Mouse (Mus musculus): Measurements from ENCODE around the gene Ugt1a1. TPM values are rescaled to one million over a fixed set of nuclear protein-coding genes. Genes with fewer than 3 reads are reported as not detected.
A peak's percentile ranks its signal among the peaks of the same experiment; 100 is the strongest.

Ugt1a1 gene
- polyA plus RNA-seq, 1 experiment from 2014 or later, result not detected

- Histone ChIP-seq H3K4me2 (no peak overlapping the region), H3K4me1 (ENCODE audit: insufficient read depth) (no peaks in the 10 kb centered on the region), H3K27me3 (ENCODE audit: insufficient read depth, low read length) (no peaks in the 10 kb centered on the region), H3K9ac (no peak overlapping the region), H3K27ac (ENCODE audit: low read depth) (no peak overlapping the region), H3K9me3 (ENCODE audit: low read depth, low read length) (peaks cover 62% of the 10 kb centered on the region), H3K36me3 (ENCODE audit: insufficient read depth) (no peaks in the 10 kb centered on the region), H3K4me3 (ENCODE audit: low read depth, low read length) (no peak overlapping the region)
- DNase-seq (peak; percentile 6), ATAC-seq (ENCODE audit: insufficient read depth) (no peak)
- 75% methylated on average over 2 of the region's 2 CpGs for WGBS
- no peak for TF ChIP-seq CTCF (IDR thresholded peaks at IDR 0.05; ENCODE audit: low read depth)
These were observed 2.2 kb downstream of the Ugt1a1 start for GRCm38 (mm10) chr1:88213766-88214461.

- 77% methylated on average over 2 of the region's 2 CpGs for WGBS
- H3K9me3 ChIP-seq (ENCODE audit: low read depth, low read length), result peaks cover 62% of the 10 kb centered on the region
- no peak for ATAC-seq (ENCODE audit: insufficient read depth)
These were observed 2.7 kb downstream of the Ugt1a1 start for GRCm38 (mm10) chr1:88214462-88214952.

GRCm38 (mm10) chr1:88215466-88216380 lies 4.0 kb downstream of the Ugt1a1 start:
- Histone ChIP-seq H3K9ac (no peak overlapping the region), H3K36me3 (ENCODE audit: insufficient read depth) (no peaks in the 10 kb centered on the region), H3K4me2 (no peak overlapping the region), H3K4me3 (ENCODE audit: low read depth, low read length) (no peak overlapping the region), H3K4me1 (ENCODE audit: insufficient read depth) (no peaks in the 10 kb centered on the region), H3K9me3 (ENCODE audit: low read depth, low read length) (peaks cover 62% of the 10 kb centered on the region), H3K27me3 (ENCODE audit: insufficient read depth, low read length) (no peaks in the 10 kb centered on the region), H3K27ac (ENCODE audit: low read depth) (no peak overlapping the region)
- ATAC-seq (ENCODE audit: insufficient read depth), result 0 out of 2 replicates have a peak, but pooled peaks have one; percentile 11
- TF ChIP-seq CTCF (IDR thresholded peaks at IDR 0.05; ENCODE audit: low read depth), result no peak
- WGBS, result 68% methylated on average over 10 of the region's 10 CpGs
- peak; percentile 13 for DNase-seq

More at GRCm38 (mm10) chr1:88214462-88214952, 2.7 kb downstream of the Ugt1a1 start:
- TF ChIP-seq CTCF (IDR thresholded peaks at IDR 0.05; ENCODE audit: low read depth), result no peak
- H3K4me3 ChIP-seq (ENCODE audit: low read depth, low read length), result no peak overlapping the region
- no peak overlapping the region for H3K4me2 ChIP-seq
- H3K4me1 ChIP-seq (ENCODE audit: insufficient read depth), result no peaks in the 10 kb centered on the region
- no peak overlapping the region for H3K9ac ChIP-seq
- H3K27me3 ChIP-seq (ENCODE audit: insufficient read depth, low read length), result no peaks in the 10 kb centered on the region
- no peaks in the 10 kb centered on the region for H3K36me3 ChIP-seq (ENCODE audit: insufficient read depth)
- DNase-seq, result peak; percentile 6
- no peak overlapping the region for H3K27ac ChIP-seq (ENCODE audit: low read depth)

- no peak overlapping the region for H3K9ac ChIP-seq
- DNase-seq, result no peak
- ATAC-seq (ENCODE audit: insufficient read depth), result no peak
- H3K4me2 ChIP-seq, result no peak overlapping the region
- H3K27ac ChIP-seq (ENCODE audit: low read depth), result no peak overlapping the region
- H3K9me3 ChIP-seq (ENCODE audit: low read depth, low read length), result peaks cover 58% of the 10 kb centered on the region
- H3K27me3 ChIP-seq (ENCODE audit: insufficient read depth, low read length), result no peaks in the 10 kb centered on the region
- no peaks in the 10 kb centered on the region for H3K36me3 ChIP-seq (ENCODE audit: insufficient read depth)
- no peaks in the 10 kb centered on the region for H3K4me1 ChIP-seq (ENCODE audit: insufficient read depth)
- TF ChIP-seq CTCF (IDR thresholded peaks at IDR 0.05; ENCODE audit: low read depth), result no peak
- no peak overlapping the region for H3K4me3 ChIP-seq (ENCODE audit: low read depth, low read length)
- 61% methylated on average over 2 of the region's 2 CpGs for WGBS
These were observed 4.8 kb downstream of the Ugt1a1 start for GRCm38 (mm10) chr1:88216551-88216950.

- Histone ChIP-seq H3K36me3 (ENCODE audit: insufficient read depth) (no peaks in the 10 kb centered on the region), H3K4me3 (ENCODE audit: low read depth, low read length) (no peak overlapping the region), H3K27ac (ENCODE audit: low read depth) (no peak overlapping the region), H3K9me3 (ENCODE audit: low read depth, low read length) (peaks cover 55% of the 10 kb centered on the region), H3K9ac (no peak overlapping the region), H3K4me2 (no peak overlapping the region), H3K27me3 (ENCODE audit: insufficient read depth, low read length) (no peaks in the 10 kb centered on the region), H3K4me1 (ENCODE audit: insufficient read depth) (no peaks in the 10 kb centered on the region)
- TF ChIP-seq CTCF (IDR thresholded peaks at IDR 0.05; ENCODE audit: low read depth), result peak; percentile 34; the same call in 1 of the 2 replicates
- WGBS, result 60% methylated on average over 2 of the region's 2 CpGs
- DNase-seq (peak; percentile 13), ATAC-seq (ENCODE audit: insufficient read depth) (no peak)
These were observed 5.4 kb downstream of the Ugt1a1 start for GRCm38 (mm10) chr1:88217144-88217543.

GRCm38 (mm10) chr1:88217576-88217975 lies 5.8 kb downstream of the Ugt1a1 start:
- no peak overlapping the region for H3K27ac ChIP-seq (ENCODE audit: low read depth)
- WGBS, result 40% methylated on average over 3 of the region's 3 CpGs
- H3K9ac ChIP-seq, result no peak overlapping the region
- no peak overlapping the region for H3K4me3 ChIP-seq (ENCODE audit: low read depth, low read length)
- H3K27me3 ChIP-seq (ENCODE audit: insufficient read depth, low read length), result no peaks in the 10 kb centered on the region
- H3K4me2 ChIP-seq, result no peak overlapping the region
- no peak for DNase-seq
- H3K36me3 ChIP-seq (ENCODE audit: insufficient read depth), result no peaks in the 10 kb centered on the region
- TF ChIP-seq CTCF (IDR thresholded peaks at IDR 0.05; ENCODE audit: low read depth), result no peak
- no peaks in the 10 kb centered on the region for H3K4me1 ChIP-seq (ENCODE audit: insufficient read depth)
- ATAC-seq (ENCODE audit: insufficient read depth), result no peak
- peaks cover 53% of the 10 kb centered on the region for H3K9me3 ChIP-seq (ENCODE audit: low read depth, low read length)

GRCm38 (mm10) chr1:88218051-88218450 lies 6.3 kb downstream of the Ugt1a1 start:
- no peak for ATAC-seq (ENCODE audit: insufficient read depth)
- no peak for TF ChIP-seq CTCF (IDR thresholded peaks at IDR 0.05; ENCODE audit: low read depth)
- Histone ChIP-seq H3K36me3 (ENCODE audit: insufficient read depth) (no peaks in the 10 kb centered on the region), H3K27ac (ENCODE audit: low read depth) (no peak overlapping the region), H3K4me1 (ENCODE audit: insufficient read depth) (no peaks in the 10 kb centered on the region), H3K27me3 (ENCODE audit: insufficient read depth, low read length) (no peaks in the 10 kb centered on the region), H3K4me2 (no peak overlapping the region), H3K4me3 (ENCODE audit: low read depth, low read length) (no peak overlapping the region), H3K9me3 (ENCODE audit: low read depth, low read length) (peaks cover 48% of the 10 kb centered on the region), H3K9ac (no peak overlapping the region)
- 71% methylated on average over 9 of the region's 9 CpGs for WGBS
- DNase-seq, result peak; percentile 11

Data from lung, embryonic 14.5 days (tissue).